Mouse (Mus musculus): ENCODE data around the gene Fam45a. TPM values are rescaled to one million over a fixed set of nuclear protein-coding genes. Genes with fewer than 3 reads are reported as not detected.

Fam45a gene
- polyA plus RNA-seq (2015; fragmentation: Nextera tagmentation; extraction: Ambion mirVana) = 28.3 and 28.7 TPM in 2 replicates

DNA sequence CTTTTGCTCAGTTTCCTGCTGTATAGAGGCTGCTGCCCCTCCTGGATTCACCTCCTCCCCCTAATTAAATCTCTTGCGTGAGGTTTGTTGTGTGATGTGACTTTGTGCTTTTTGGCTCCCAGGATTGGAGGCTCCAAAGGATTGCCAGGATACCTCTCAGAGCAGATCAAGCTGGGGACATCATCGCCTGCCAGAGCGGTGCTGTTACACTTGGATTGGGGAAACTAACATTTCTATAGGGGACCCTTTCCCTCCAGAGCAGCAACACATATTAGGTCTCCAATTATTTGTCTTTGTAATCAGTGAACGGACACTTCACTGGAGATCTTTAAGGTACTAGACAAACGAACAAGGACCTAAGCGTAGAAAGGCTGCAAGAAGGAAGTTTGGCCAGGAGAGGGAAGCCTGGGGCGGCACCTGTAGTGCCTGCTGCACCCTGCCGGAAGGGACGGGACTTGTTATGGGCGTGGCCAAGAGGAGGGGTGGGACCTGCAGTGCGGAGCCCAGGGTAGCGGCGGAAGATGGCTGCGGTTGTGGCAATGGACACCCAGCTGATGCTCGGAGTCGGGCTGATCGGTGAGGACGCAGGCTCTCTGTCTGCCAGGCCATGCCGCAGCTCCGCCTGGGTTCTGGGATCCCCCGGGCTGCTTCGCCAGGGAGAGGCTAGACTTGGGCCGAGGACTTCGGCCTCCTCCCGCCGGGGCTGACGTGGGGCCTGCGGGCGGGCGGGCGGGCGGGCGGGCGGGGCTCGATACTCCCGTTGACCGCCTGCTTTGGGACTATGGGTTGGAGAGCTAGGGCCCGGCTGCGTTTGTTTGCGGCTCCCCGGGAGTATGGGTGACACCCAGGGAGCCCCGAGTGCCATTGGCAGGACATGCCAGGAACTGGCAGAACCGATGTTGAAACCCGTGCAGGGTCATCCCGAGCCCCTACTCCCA, at the start of gene Fam45a:
Gene Fam45a, plus strand, starts transcription at position 488 of the 938 bp plus-strand sequence.
- 2% methylated on average over 44 of the region's 45 CpGs for WGBS
- peak within 1 kb of the TSS; percentile 78 for H3K27ac ChIP-seq (ENCODE audit: low read length)
- H3K4me3 ChIP-seq (ENCODE audit: low read length) = peak within 1 kb of the TSS; percentile 81
- peak within 1 kb of the TSS; percentile 76 for H3K4me2 ChIP-seq (ENCODE audit: low read depth, low read length)
- H3K4me1 ChIP-seq (ENCODE audit: control insufficient read depth, insufficient read depth, low read length) = peaks cover 8% of the 10 kb centered on the region; the same call in 1 of the 2 replicates
- ATAC-seq = peak; percentile 100
- no peaks in the 10 kb centered on the region for H3K27me3 ChIP-seq (replicated peaks; ENCODE audit: control insufficient read depth, insufficient read depth, low read length)
- no peaks in the 10 kb centered on the region for H3K9me3 ChIP-seq (ENCODE audit: control insufficient read depth, low read length)
- H3K9ac ChIP-seq (ENCODE audit: low read depth, low read length) = peak within 1 kb of the TSS; percentile 88
- no peaks in the 10 kb centered on the region for H3K36me3 ChIP-seq (ENCODE audit: control insufficient read depth, insufficient read depth, low read length)

DNA sequence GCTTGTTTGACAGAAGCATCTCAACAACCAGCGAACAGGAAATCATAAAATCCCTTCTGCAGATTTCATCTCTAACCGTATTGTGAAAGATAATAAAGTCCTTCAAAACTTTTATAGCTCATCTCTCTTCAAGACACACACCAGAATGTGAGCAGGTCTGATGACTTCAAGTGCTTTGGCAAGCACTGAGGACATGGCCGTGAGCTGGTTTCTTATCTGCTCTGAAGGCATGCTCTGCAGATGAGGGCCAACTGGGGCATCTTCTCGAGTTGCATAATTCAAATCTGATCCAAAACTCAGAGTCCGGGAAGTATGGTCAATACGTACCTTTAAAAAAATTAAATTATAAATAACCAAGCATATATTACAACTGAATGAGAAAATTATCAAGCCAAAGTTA, 38.0 kb upstream of the Fam45a start:
- no peak for ATAC-seq

DNA sequence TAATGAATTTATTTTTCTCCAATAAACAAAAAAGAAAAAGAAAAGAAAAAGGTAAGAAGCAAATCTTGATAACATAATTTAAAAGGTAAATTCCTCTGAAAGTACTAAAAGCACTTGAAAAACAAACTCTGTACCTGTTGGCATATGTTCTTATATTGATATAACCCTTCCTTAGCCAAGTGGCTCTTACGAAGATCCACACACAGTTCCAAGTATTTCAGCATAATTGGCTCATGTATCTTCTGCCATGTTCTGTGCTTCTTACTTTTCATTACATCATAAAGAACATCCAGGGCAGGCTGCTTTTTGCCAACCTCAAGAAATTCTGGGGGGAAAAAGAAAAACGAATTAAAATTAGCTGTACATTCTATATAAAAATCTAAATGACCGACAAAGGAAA, 29.4 kb upstream of the Fam45a start:
- no peaks in the 10 kb centered on the region for H3K27me3 ChIP-seq (replicated peaks; ENCODE audit: control insufficient read depth, insufficient read depth, low read length)
- H3K9me3 ChIP-seq (ENCODE audit: control insufficient read depth, low read length) = no peaks in the 10 kb centered on the region
- H3K9ac ChIP-seq (ENCODE audit: low read depth, low read length) = no peak overlapping the region
- no peak overlapping the region for H3K27ac ChIP-seq (ENCODE audit: low read length)
- 80% methylated on average over 3 of the region's 3 CpGs for WGBS
- no peaks in the 10 kb centered on the region for H3K4me1 ChIP-seq (ENCODE audit: control insufficient read depth, insufficient read depth, low read length)
- H3K4me3 ChIP-seq (ENCODE audit: low read length) = no peak overlapping the region
- ATAC-seq = no peak
- peaks cover 4% of the 10 kb centered on the region; the same call in 1 of the 2 replicates for H3K36me3 ChIP-seq (ENCODE audit: control insufficient read depth, insufficient read depth, low read length)
- no peak overlapping the region for H3K4me2 ChIP-seq (ENCODE audit: low read depth, low read length)

More for the DNA sequence above, 38.0 kb upstream of the Fam45a start:
- H3K4me2 ChIP-seq (ENCODE audit: low read depth, low read length) = no peak overlapping the region
- H3K27me3 ChIP-seq (replicated peaks; ENCODE audit: control insufficient read depth, insufficient read depth, low read length) = no peaks in the 10 kb centered on the region
- H3K27ac ChIP-seq (ENCODE audit: low read length) = no peak overlapping the region
- no peaks in the 10 kb centered on the region for H3K9me3 ChIP-seq (ENCODE audit: control insufficient read depth, low read length)
- no peak overlapping the region for H3K9ac ChIP-seq (ENCODE audit: low read depth, low read length)
- H3K4me3 ChIP-seq (ENCODE audit: low read length) = no peak overlapping the region
- H3K4me1 ChIP-seq (ENCODE audit: control insufficient read depth, insufficient read depth, low read length) = no peaks in the 10 kb centered on the region
- H3K36me3 ChIP-seq (ENCODE audit: control insufficient read depth, insufficient read depth, low read length) = peaks cover 23% of the 10 kb centered on the region
- 89% methylated on average over 6 of the region's 6 CpGs for WGBS

DNA sequence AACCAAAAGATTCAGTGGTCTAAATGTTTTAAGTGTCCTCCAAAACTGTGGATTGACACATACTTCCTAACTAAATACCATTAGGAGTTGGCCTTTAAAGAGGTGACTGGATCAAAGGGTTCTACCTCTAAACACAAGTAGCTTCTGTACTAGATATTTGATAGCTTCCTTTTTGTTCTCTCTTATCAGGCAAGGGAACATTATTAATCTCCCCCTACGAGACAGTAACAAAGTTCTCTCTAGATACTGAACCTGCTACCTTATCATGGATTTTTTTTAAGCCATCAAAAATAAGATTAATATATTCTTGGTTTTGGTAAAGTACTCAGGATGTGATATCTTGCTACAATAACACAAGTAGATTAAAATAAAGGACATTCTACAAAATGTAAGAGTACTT, 26.7 kb upstream of the Fam45a start:
- Histone ChIP-seq H3K4me1 (ENCODE audit: control insufficient read depth, insufficient read depth, low read length) (peaks cover 3% of the 10 kb centered on the region; the same call in 1 of the 2 replicates), H3K4me3 (ENCODE audit: low read length) (no peak overlapping the region), H3K36me3 (ENCODE audit: control insufficient read depth, insufficient read depth, low read length) (no peaks in the 10 kb centered on the region), H3K27me3 (replicated peaks; ENCODE audit: control insufficient read depth, insufficient read depth, low read length) (no peaks in the 10 kb centered on the region), H3K9ac (ENCODE audit: low read depth, low read length) (no peak overlapping the region), H3K9me3 (ENCODE audit: control insufficient read depth, low read length) (no peaks in the 10 kb centered on the region), H3K27ac (ENCODE audit: low read length) (no peak overlapping the region), H3K4me2 (ENCODE audit: low read depth, low read length) (no peak overlapping the region)
- WGBS = 50% methylated on average over 1 of the region's 1 CpGs
- ATAC-seq = no peak

DNA sequence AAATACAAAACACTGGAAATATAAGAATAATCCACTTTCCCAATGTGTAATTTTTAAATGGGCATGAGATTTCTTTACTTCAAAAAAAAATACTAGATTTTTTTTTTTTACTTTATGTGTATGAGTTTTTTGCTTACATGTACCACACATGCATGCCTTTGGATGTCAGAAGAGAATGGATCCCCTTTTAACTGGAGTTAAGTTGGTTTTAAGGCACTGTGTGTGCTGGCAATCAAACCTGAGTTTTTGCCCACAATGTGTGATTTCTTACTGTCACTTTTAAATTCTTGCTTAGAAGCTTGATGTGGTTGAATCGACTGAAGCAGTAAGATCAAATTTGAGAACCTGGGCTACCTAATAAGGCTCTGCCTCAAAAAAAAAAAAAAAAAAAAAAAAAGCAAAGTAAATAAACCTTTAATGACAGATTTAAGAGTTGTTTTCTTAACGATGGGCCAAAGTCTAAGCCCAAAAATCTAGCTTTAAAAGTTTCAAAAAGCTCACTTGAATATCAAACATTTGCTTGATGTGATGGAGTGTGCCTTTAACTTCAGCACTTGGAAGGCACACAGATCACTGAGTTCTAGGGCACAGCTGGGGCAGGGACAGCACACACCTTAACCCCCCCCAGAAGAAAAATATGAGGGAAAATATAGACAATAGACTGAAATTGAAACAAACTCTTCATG, 23.8 kb upstream of the Fam45a start:
- WGBS = 35% methylated on average over 2 of the region's 2 CpGs
- Histone ChIP-seq H3K27me3 (replicated peaks; ENCODE audit: control insufficient read depth, insufficient read depth, low read length) (no peaks in the 10 kb centered on the region), H3K9ac (ENCODE audit: low read depth, low read length) (no peak overlapping the region), H3K9me3 (ENCODE audit: control insufficient read depth, low read length) (no peaks in the 10 kb centered on the region), H3K4me3 (ENCODE audit: low read length) (no peak overlapping the region), H3K27ac (ENCODE audit: low read length) (no peak overlapping the region), H3K4me1 (ENCODE audit: control insufficient read depth, insufficient read depth, low read length) (peaks cover 3% of the 10 kb centered on the region; the same call in 1 of the 2 replicates), H3K36me3 (ENCODE audit: control insufficient read depth, insufficient read depth, low read length) (no peaks in the 10 kb centered on the region), H3K4me2 (ENCODE audit: low read depth, low read length) (peak overlapping the region; percentile 26; the same call in 1 of the 2 replicates)
- ATAC-seq = no peak

DNA sequence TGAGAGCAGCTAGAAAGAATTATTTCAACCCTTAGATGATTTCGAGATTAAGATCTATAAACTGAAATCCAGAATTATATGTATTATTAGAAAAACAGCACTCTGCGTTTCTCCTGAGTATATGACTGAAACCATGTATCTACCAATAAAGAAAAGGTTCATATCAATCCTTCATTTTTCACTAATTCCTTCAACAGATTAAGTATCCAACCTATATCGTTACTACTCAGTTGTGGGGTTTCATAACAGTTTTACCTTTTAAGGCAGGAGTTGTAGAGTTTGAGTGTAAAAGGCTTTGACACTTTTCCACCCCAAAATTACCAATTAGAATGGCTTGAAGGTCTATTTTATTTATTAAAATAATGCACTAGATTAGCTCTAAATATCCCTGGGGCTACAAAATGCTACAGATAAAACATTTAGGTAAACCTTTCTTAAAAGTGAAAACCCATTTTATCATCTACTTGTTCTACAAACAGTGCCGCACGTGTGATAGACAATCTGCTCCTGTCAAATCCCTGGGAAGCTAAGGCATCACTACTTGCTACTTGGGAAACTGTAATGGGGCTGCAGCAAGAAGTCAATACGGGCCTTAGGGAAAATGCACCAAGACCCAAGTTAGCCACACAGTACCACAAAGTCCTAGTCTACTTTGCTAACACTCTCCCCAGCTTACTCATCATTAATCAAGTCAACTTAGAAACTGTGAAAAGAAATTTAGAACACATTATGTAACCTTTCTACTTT, 23.0 kb upstream of the Fam45a start:
- H3K27ac ChIP-seq (ENCODE audit: low read length) = no peak overlapping the region
- H3K9me3 ChIP-seq (ENCODE audit: control insufficient read depth, low read length) = no peaks in the 10 kb centered on the region
- H3K4me3 ChIP-seq (ENCODE audit: low read length) = peak overlapping the region; percentile 44
- H3K27me3 ChIP-seq (replicated peaks; ENCODE audit: control insufficient read depth, insufficient read depth, low read length) = no peaks in the 10 kb centered on the region
- peak overlapping the region; percentile 80 for H3K4me2 ChIP-seq (ENCODE audit: low read depth, low read length)
- peaks cover 3% of the 10 kb centered on the region; the same call in 1 of the 2 replicates for H3K4me1 ChIP-seq (ENCODE audit: control insufficient read depth, insufficient read depth, low read length)
- ATAC-seq = no peak
- peak overlapping the region; percentile 54; the same call in 1 of the 2 replicates for H3K9ac ChIP-seq (ENCODE audit: low read depth, low read length)
- H3K36me3 ChIP-seq (ENCODE audit: control insufficient read depth, insufficient read depth, low read length) = no peaks in the 10 kb centered on the region
- WGBS = 36% methylated on average over 6 of the region's 6 CpGs

DNA sequence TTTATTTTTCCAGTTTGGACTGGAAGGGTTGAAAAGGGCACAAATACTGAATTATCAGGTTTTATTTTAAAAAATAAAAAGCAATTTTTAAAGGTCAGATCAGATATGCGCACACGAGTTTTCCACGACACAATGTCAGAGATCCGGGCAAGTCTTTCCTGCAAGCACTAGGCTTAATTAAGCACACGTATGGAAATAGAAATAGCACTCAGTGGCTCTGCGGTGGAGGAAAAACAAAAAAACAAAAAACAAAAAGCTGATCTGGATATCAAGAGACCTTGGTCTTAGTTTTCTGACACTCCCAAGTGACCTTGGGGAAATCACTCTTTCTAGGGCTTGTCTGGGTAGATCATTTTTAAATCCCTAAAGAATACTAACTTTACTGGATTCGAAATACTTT, 21.9 kb upstream of the Fam45a start:
- H3K9me3 ChIP-seq (ENCODE audit: control insufficient read depth, low read length) = no peaks in the 10 kb centered on the region
- no peaks in the 10 kb centered on the region for H3K27me3 ChIP-seq (replicated peaks; ENCODE audit: control insufficient read depth, insufficient read depth, low read length)
- H3K27ac ChIP-seq (ENCODE audit: low read length) = peak overlapping the region; percentile 99
- under 1% methylated on average over 7 of the region's 7 CpGs for WGBS
- H3K4me3 ChIP-seq (ENCODE audit: low read length) = peak overlapping the region; percentile 99
- H3K4me2 ChIP-seq (ENCODE audit: low read depth, low read length) = peak overlapping the region; percentile 59
- H3K4me1 ChIP-seq (ENCODE audit: control insufficient read depth, insufficient read depth, low read length) = peaks cover 3% of the 10 kb centered on the region; the same call in 1 of the 2 replicates
- H3K36me3 ChIP-seq (ENCODE audit: control insufficient read depth, insufficient read depth, low read length) = no peaks in the 10 kb centered on the region
- no peak for ATAC-seq
- peak overlapping the region; percentile 100 for H3K9ac ChIP-seq (ENCODE audit: low read depth, low read length)

DNA sequence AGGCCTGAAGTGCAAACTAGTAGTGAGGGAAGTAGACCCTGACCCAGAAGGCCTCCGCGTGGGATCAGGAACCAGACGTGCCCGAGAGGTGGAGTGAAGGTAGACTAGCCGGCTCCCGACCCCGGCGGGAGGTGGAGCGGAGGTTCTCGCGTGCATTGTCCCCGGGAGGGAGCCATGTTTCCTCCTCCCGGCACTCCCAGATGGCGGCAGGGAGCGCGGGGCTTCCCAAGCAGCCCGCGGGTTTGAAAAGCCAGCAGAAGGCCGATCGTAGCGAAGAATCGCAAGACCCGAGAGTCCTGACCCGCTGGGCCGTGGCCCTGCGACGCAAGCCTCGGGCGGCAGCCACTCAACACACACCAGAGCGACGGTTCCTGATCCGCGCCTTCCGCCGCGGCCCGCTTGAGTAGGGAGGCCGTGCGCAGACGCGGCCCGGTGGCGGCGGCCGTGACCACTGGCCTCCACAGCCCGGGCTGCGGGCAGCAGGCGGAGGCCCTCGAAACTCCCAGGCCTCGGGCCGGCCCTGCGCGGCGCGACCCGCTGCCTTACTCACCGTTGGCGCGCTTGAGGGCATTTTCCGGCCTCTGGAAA, 21.4 kb upstream of the Fam45a start:
- H3K4me2 ChIP-seq (ENCODE audit: low read depth, low read length) = peak overlapping the region; percentile 59
- H3K4me1 ChIP-seq (ENCODE audit: control insufficient read depth, insufficient read depth, low read length) = peaks cover 3% of the 10 kb centered on the region; the same call in 1 of the 2 replicates
- H3K4me3 ChIP-seq (ENCODE audit: low read length) = peak overlapping the region; percentile 99
- 0% methylated on average over 60 of the region's 60 CpGs for WGBS
- H3K36me3 ChIP-seq (ENCODE audit: control insufficient read depth, insufficient read depth, low read length) = no peaks in the 10 kb centered on the region
- peak overlapping the region; percentile 99 for H3K27ac ChIP-seq (ENCODE audit: low read length)
- peak overlapping the region; percentile 100 for H3K9ac ChIP-seq (ENCODE audit: low read depth, low read length)
- ATAC-seq = peak; percentile 61
- no peaks in the 10 kb centered on the region for H3K9me3 ChIP-seq (ENCODE audit: control insufficient read depth, low read length)
- H3K27me3 ChIP-seq (replicated peaks; ENCODE audit: control insufficient read depth, insufficient read depth, low read length) = no peaks in the 10 kb centered on the region
